Mouse (Mus musculus) telencephalon, adult 2 months (tissue): ENCODE measurements around the gene Bach2.

ENCODE experiments used
- DNase-seq: peaks from one replicate; pipeline ENCODE4 v3.0.0-alpha.2; 2011; ENCODE audit warnings: low read depth, low spot score

Gene Bach2

DNA sequence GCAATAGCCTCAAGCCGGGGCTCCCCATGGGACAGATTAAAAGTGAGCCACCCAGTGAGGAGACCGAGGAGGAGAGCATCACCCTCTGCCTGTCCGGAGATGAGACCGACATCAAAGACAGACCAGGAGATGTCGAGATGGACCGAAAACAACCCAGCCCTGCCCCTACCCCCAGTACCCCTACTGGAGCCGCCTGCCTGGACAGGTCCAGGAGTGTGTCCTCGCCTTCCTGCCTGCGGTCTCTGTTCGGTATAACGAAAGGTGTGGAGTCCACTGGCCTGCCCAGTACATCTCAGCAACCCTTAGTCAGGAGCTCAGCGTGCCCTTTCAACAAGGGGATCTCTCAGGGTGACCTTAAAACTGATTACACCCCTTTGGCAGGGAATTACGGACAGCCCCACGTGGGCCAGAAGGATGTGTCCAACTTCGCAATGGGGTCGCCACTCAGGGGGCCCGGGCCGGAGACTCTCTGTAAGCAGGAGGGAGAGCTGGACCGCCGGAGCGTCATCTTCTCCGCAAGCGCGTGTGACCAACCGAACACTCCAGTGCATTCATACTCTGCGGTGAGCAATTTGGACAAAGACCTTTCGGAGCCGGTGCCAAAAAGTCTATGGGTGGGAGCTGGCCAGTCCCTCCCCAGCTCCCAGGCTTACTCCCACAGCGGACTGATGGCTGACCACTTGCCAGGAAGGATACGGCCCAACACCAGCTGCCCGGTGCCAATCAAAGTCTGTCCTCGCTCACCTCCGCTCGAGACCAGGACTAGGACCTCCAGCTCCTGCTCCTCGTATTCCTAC is 323.9 kb downstream of the Bach2 start:
- DNase-seq = no peak

DNA sequence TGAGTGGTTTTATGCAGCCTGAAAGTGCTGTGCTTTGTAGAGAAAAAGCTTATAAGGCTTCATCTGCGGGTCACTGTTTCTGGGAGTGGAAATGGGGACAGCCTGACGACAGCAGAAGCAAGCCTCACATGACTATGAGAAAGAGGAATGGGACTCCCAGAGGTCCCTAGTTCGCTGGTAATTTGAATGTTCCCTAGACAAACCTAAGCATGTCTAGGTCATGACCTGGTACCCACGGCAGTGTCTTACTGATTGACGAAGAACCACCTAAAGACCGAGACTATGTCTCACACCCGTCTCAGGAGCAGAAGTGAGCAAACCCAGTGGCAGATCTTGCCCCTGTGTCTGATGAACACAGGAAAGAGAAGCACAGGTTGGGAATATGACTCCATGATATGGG is 325.8 kb downstream of the Bach2 start:
- no peak for DNase-seq

DNA sequence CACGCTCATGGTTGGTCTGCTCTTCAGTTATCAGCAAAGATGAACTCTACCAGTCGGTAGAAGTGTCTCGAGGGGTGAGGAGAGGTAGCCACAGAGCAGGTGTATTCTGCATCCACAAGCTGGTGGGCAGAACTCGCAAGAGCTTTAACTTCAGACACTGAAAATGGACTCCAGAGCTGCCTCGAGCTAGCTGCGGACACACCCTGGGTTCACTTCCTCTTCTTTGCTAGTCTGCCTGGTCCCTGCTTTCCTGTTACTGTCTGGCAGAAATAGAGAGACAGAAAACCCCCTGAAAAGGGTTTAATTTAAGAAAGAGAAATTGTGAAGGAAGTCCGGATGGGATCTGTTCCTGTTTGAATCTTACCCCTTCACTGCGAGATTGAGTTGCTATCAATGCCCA is 326.3 kb downstream of the Bach2 start:
- no peak for DNase-seq

DNA sequence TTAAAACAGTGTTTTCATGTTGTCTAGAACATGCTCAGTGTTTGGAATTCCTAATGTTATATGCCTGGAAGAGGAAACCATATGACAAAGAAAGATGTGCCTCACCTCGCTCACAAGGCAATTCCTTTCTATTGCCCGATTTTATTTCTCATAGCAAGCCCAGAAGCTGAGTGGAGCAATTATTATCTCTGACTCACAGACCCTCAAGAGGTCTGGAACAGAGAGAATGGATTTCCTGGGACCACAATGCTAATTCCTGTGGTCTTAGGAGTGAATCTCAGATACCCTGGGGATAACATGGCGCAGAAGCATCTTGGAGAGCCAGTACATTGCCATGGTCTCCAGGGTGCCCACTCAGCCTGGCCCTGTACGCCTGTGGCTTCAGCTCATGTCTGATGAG is 330.4 kb downstream of the Bach2 start:
- no peak for DNase-seq

DNA sequence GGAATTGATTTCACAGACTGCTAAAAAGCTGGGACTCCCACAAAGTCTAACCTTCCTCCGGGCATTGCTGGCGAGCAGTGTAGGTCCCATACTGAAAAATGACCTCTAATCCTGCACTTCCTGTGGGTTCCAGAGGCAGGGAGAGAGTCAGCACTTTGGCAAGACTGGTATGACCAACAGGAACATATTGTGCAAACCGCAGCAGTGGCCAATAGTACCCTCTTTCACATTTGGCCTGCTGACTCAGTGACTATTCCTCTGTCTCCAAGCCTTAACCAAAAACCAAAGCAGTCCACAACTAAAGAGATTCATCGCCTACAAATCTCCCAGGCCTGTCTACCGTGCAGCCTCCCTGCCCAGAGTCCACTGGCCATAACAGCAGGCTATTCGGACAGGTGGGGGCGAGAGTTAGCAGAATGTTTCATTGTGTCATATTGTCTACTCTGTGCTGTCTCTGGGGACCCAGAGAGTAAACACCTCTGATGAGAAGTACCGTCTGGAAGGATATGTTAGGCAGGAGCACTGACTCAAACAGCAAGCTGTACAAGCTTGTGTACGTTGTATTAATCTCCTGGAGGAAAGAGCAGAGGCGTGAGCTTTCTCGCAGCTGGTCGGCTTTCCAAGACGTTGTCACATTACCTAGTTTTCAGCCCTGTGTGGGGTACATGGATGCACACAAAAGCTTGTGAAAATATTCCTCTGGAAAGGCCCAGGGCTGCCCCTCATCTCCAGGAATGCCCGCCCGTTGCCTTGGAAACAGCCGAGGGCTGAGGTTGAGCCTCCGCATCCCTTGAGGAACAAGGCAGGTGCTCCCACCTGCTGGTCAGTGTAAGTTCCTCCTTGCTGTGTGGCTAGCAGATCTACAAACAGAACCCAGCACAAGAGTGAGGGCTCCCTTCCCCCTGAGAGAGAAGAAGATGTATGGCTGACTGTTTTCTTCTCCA is 331.7 kb downstream of the Bach2 start:
- DNase-seq = no peak

DNA sequence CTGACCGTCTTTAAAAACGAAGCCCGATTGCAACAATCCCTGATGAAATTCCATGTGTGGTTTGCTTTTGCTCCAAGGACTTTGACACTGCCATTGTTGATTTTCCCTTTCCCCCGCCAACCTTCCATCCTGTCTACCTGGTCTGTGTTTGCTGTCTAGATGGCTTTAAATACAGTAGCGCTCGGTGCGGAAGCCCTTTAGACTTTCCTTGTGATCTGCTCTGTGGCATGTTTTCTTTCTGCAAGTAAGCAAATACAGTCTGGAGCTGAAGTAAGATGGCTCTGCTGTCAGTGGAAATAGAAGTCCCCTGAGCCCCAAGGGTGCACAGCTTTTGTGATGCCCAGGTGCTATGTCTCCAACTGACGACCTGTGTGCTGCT is 332.3 kb downstream of the Bach2 start:
- DNase-seq = no peak

DNA sequence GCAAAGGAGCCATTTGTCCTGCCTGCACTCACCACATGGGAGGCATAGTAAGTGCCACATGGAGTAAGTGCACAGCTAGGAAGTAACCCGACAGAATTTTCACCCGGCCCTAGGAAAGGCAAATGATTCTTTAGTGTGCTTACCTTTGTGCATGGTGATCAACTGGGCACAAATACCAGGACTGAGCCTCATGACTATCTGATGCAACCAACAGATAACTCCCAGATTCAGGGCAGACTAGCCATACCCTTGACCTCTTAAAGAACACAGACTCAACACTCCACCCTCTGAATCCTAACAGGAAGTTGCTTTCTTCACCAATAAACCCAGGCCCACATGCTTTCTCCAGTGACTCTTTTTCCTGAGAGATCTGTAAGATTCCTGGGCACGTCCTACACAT is 332.8 kb downstream of the Bach2 start:
- no peak for DNase-seq

DNA sequence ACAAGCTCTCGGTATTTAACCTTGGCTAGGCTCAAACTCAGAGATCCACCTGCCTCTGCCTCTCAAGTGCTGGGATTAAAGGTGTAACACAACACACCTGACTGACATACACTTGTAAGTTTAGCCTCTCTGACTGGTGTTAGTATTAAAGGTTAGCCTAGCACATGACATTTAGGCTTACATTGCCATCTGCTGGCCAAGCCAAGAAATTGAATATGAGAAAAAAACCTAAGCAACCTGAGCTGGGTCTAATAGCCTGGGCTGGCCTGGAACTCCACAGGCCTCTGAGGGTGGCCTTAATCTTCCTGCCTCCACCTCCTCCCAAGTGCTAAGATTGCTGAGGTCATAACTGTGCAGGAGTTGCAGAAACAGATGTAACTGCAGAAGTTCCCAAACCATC is 333.5 kb downstream of the Bach2 start:
- DNase-seq = no peak

DNA sequence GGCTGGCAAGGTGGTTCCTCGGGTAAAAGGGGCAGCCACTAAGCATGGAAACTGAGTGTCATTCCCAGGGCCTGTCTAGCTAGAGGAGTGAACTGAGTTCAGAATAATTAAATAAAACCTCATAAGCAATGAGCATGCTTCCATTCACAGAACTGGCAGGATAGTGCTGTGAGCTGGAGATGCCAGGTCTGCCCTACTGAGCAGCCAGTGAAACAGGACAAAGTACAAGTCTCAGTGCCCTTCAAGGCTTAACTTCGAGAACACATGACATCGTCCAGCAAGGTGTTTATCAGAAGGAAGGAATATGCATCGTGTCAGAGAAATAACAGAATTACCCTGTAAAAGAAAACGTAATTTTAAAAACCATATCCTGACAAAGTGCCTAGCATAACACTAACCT is 335.0 kb downstream of the Bach2 start:
- DNase-seq = no peak

DNA sequence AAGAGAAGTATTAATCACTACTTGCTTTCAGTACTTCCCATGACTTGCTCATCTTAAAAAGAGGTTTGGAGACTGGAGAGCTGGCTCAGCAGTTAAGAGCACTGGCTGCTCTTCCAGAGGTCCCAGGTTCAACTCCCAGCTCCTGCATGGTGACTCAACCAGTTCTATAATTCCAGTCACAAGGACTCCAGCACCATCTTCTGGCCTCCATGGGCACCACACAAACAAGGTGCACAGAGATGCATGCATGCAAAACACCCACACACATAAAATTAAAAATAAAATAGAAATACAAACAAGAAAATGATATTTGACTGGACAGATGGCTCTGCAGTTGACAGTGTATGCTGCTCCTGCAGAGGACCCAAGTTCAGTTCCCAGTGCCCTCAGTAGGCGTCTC is 336.0 kb downstream of the Bach2 start:
- no peak for DNase-seq

DNA sequence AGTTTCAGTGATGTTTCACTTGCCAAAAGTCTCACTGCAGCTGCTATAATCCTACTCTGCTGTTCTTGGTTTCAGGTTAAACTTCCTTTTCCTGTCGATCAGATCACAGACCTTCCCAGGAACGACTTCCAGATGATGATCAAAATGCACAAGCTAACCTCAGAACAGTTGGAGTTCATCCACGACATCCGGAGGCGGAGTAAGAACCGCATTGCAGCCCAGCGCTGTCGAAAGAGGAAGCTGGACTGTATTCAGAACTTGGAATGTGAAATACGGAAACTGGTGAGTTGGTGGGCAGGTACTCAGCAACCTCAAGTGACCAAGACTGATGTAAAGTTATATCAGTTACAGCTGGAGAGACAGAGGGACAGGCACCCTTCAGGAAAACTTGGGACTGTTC is 336.6 kb downstream of the Bach2 start:
- no peak for DNase-seq

DNA sequence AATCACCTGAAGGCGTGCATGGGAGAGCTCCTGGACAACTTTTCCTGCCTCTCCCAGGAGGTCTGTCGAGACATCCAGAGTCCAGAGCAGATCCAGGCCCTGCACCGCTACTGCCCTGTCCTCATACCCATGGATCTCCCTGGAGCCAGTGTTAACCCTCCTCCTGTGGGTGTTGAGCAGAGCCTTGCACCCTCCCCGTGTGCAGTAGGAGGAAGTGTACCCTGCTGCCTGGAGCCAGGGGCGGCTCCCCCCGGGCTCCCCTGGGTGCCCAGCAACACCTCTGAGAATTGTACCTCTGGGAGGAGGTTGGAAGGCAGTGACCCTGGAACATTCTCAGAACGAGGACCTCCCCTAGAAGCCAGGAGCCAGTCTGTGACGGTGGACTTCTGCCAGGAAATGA is 341.2 kb downstream of the Bach2 start:
- DNase-seq = no peak

DNA sequence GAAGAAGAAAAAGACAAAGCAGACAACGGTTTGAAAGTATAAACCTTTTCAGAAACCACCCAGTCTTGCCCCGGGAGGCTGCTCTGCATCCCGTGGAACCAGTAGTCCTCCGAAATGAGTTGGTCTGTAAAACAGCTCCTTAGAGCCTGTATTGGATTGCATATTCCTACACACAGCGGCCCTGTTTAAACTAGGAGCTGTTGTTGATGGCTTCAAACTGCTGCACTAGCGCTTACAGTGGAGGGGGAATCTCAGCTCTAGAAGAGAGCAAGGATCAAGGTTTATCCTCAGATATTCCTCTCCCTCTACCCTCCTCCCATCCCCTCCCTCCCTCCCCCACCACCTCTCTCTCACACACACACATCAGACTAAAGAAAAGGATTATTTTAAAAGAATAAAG is 345.6 kb downstream of the Bach2 start:
- no peak for DNase-seq

DNA sequence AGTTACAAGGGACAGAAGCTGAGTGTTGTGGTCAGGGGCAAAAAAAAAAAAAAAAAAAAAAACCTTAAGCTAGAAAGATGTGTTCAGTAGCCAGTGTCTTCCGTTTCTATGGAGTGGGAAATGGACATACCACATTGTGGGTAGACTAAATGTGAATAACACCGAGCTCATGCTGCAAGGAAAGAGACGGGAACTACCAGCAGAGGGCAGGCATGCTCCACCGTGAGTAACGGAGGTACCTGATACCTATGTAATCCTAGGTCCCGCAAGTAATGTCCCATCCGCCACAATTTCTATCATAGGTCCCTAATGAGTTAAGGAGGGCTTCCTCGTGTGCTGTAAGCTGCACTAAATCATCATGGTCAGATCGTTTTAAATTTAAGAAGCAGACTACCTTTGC is 348.0 kb downstream of the Bach2 start:
- DNase-seq = no peak

DNA sequence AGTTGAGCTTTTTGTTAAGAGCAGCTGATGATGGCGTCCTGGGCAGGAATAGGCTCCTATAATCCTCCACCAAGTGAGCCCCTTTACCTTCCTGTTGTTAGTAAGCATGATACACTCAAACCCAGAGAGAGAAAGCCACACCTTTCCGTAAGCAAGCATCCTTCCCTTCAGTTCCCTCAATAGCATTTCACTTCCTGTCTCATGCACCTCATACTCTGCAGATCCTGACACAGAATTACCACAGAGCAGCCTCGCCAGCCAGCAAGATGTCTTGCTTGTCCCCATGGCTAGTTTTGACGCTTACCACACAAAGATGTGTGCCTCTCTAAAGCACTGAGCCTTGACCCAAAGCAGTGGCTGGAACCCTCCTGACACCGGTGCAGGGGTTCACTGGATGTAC is 348.9 kb downstream of the Bach2 start:
- DNase-seq = no peak

DNA sequence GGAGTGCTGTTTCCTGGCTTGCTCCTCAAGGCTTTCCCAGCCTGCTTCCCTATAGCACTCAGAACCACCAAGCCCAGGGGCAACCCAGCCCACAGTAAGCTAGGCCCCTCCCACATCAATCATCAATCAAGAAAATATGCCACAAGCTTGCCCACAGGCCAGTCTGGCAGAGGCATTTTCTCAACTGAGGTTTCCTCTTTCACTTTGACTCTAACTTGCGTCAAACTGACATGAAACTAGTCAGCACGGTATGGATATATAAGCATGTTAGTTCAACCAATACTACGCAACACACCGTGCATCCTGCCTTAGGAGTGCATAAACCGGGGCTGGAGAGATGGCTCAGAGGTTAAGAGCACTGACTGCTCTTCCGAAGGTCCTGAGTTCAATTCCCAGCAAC is 349.6 kb downstream of the Bach2 start:
- DNase-seq = no peak

DNA sequence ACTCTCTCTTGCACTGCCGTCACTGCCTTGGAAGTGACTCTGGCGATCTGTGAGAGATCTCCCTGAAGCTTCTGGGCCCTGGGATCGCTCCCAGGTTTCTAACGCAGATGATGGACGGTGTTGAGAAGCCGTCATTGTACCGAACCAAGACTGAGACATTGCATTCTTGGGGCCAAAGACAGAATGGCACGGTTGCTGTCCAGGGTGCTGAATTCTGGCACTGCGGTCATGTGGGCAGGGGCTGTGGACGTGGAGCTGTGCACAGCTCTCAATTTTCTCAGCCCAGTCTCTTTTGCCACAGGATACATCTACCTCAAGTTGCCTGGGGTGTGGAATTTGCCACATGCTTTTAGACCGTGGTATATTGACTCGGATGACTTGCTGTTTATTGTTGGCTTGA is 362.5 kb downstream of the Bach2 start:
- DNase-seq = no peak

DNA sequence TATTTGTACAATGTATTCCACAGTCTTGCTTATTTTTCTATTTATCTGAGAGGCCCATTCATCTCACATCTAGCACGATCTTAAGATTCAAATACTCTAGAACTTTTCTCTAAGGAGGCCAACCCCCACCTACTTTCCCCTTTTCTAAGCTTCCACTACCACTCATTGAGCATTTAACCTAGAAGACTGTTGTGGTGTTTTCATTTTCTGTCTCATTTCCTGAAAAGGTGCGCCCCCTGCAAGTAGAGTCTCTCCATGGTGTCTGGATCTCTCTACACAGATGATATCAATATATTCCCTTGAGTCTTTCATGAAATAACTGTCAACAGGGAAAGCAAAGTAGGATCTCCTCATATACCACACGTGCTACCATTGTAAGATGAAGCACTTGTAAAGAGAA is 364.1 kb downstream of the Bach2 start, which contains the start of gene Gja10:
TSS of gene Gja10 (minus strand) at position 101 of the 400 bp plus-strand sequence.
- no peak for DNase-seq

DNA sequence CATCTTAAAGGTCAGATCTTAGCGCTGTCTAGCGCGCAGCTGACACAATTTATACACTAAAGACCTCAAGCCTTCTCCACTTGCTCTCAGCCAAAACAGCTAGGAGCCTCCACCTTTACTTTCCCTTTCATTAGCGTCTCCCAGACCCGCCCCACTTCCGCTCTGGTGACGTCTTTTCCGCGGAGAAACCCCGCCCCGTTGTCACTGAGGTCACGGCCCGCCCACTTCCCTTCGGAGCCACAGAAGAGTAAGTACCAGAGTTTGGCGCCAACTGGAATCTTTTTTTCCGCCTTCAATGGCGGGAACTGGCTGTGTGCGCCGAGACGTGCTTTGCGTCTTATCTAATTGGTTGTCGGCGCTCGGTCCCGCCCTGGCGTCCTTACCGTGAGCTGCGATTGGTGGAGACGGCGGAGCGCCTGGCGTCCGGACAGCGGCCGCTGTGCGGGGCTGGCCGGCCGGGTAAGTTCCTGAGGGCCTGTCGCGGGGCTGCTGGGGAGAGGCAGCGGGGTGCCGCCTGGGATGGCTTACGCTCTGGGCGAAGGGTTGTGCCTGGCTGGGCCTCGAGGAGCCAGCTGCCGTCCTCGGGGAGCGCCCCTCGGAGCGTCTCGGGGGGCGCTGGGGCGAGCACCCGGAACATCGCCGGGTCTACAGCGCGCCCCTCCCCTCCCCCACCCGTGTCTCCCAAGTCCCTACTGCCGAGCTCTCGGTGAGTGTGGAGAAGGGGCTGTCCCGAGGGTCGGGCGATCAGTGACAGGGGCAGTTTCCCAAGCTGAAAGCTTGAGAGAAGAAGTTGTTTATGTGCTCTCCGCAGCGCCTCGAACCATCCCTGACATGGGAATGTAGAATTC is 376.7 kb downstream of the Bach2 start, which contains the start of gene Casp8ap2:
TSS of gene Casp8ap2 (plus strand) at position 418 of the 848 bp plus-strand sequence.
- peak; percentile 99 for DNase-seq

DNA sequence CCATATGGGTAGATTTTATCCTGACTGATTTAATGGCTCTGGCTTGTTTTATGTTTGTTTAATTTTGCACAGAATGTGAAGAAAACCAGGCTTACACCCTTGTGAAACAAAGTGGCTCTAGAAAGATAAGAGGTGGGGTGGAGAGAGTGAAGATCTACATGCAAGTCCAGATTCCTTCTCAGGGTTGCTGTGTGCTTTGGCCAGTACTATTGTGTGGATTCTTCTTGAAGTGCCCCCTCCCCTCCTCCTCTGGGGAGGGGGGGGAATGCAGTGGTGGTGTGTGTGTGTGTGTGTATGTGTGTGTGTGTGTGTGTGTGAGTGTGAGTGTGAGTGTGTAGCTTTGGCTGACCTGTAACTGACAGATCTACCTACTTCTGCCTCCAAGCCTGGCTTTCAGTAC is 383.0 kb downstream of the Bach2 start:
- no peak for DNase-seq
